Mouse (Mus musculus) ES-E14 (cell line): ENCODE measurements around the gene Fhod1. TPM values are rescaled to one million over a fixed set of nuclear protein-coding genes. Genes with fewer than 3 reads are reported as not detected.
A peak's percentile ranks its signal among the peaks of the same experiment; 100 is the strongest.

ENCODE experiments used
- DNase-seq: peaks from one replicate; pipeline ENCODE4 v3.0.0-alpha.2; 2013; ENCODE audit warnings: low read depth, low spot score
- H3K27ac ChIP-seq: 2 replicates; pipeline ENCODE4 v1.5.1; 2012; ENCODE audit warnings: low read depth, mild to moderate bottlenecking, low read length, moderate library complexity, mixed read lengths; ENCODE audit not compliant: poor library complexity, insufficient read depth, severe bottlenecking
- H3K36me3 ChIP-seq: 2 replicates; pipeline ENCODE4 v1.6.1; 2012; ENCODE audit warnings: mild to moderate bottlenecking, low read length, moderate library complexity, mixed read lengths; ENCODE audit not compliant: control insufficient read depth, poor library complexity, insufficient read depth, severe bottlenecking
- H3K4me1 ChIP-seq, 2 experiments: fragments of 150-350 bp in 1 of 2; sonication (generic) in 1 of 2; 2 replicates each; pipeline ENCODE4 v1.6.1; 2012; ENCODE audit warnings: low read length in 2 of 2, mild to moderate bottlenecking in 1 of 2, mixed read lengths in 1 of 2; ENCODE audit not compliant: control insufficient read depth in 2 of 2, insufficient read depth in 2 of 2, poor library complexity in 1 of 2
- H3K4me3 ChIP-seq, 2 experiments: fragments of 150-350 bp in 1 of 2; sonication (generic) in 1 of 2; 2 replicates each; pipeline ENCODE4 v1.5.1; 2012; ENCODE audit warnings: low read length in 2 of 2, low read depth in 1 of 2, mild to moderate bottlenecking in 1 of 2, mixed read lengths in 1 of 2; ENCODE audit not compliant: insufficient read depth in 1 of 2, poor library complexity in 1 of 2, severe bottlenecking in 1 of 2
- H3K9ac ChIP-seq: 2 replicates; pipeline ENCODE4 v1.6.1; 2012; ENCODE audit warnings: low read depth, mild to moderate bottlenecking, low read length, mixed read lengths; ENCODE audit not compliant: poor library complexity, insufficient read depth, severe bottlenecking
- H3K9me3 ChIP-seq: fragments of 150-350 bp; sonication (generic); 2 replicates; pipeline ENCODE4 v1.6.1; 2012; ENCODE audit warnings: low read depth, mild to moderate bottlenecking, low read length; ENCODE audit not compliant: control insufficient read depth, insufficient read depth
- CHD2 ChIP-seq: IDR thresholded peaks from 2 replicates; pipeline ENCODE4 v1.6.1; 2014; ENCODE audit warnings: mild to moderate bottlenecking, low read depth, low read length, inconsistent platforms
- HCFC1 ChIP-seq: IDR thresholded peaks from 2 replicates; pipeline ENCODE4 v1.6.1; 2012; ENCODE audit warnings: low read length, inconsistent platforms, borderline replicate concordance; ENCODE audit not compliant: insufficient read depth
- MAFK ChIP-seq: IDR thresholded peaks from 2 replicates; pipeline ENCODE4 v1.6.1; 2014; ENCODE audit warnings: mild to moderate bottlenecking, low read depth, low read length, inconsistent platforms; ENCODE audit not compliant: insufficient read depth
- ZC3H11A ChIP-seq: IDR thresholded peaks from 2 replicates; pipeline ENCODE4 v1.6.1; 2012; ENCODE audit warnings: low read depth, mild to moderate bottlenecking, inconsistent platforms, low read length, borderline replicate concordance
- ZNF384 ChIP-seq: IDR thresholded peaks from 2 replicates; pipeline ENCODE4 v1.6.1; 2012; ENCODE audit warnings: low read depth, low read length, inconsistent platforms
- in situ Hi-C, 2 experiments: fragments of 600-800 bp; cut with MboI; formaldehyde crosslinking; loops; one replicate each; pipeline ENCODE4 v1.15.1; 2025; ENCODE audit warnings: low sequenced_read_pairs in 2 of 2, inconsistent platforms in 1 of 2; ENCODE audit not compliant: unreplicated experiment in 2 of 2
- total RNA-seq: library from RNA; depleted of rRNA; stranded (reverse); fragments of 300-350 nt; gene quantifications from 2 replicates; pipeline ENCODE4 v1.2.3, GENCODE M21; 2012

Gene Fhod1
- total RNA-seq, 1 experiment, result 9.1 TPM

DNA sequence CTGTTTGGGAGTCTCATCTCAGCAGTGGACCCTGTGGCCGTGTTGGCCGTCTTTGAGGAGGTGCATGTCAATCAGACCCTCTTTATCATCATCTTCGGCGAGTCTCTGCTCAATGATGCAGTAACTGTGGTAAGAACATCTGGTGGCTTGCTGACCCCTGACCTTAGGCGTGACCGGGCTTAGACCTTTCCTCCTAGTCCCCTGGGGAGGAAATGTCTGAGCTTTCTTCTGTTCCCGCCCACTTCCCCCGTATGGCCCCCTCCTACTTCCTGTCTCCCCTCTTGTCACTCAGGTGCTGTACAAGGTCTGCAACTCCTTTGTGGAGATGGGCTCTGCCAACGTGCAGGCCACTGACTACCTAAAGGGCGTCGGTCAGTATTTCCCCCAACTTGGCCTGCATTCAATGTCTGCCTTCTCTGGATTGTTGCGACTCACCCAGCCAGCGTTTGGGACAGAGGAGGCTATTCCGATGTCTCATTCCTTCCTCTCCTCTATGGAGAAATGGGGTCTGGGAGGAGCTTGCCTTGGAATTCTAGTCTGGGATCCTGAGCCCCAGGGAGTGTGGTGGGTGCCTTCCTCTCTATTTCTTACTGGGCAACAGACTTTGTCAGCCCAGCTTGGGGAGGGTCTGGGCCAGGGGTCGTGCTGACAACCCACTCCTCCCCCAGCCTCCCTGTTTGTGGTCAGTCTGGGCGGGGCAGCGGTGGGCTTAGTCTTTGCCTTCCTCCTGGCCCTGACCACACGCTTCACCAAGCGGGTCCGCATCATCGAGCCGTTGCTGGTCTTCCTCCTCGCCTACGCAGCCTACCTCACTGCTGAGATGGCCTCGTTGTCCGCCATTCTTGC, 7.6 kb upstream of the Fhod1 start:
- no peak overlapping the region; the same call in 1 of the 2 replicates for H3K27ac ChIP-seq
- peaks cover 6% of the 10 kb centered on the region for H3K36me3 ChIP-seq
- 0 out of 2 replicates have a peak overlapping the region, but pooled peaks have one; percentile 20 for H3K9ac ChIP-seq
- peak overlapping the region; percentile 6 to 34; a peak in 2 of 4 replicates for H3K4me3 ChIP-seq
- H3K4me1 ChIP-seq, result peaks cover 2 to 16% of the 10 kb centered on the region in 2 experiments; a peak in 1 of 4 replicates
- DNase-seq, result no peak
- no peak for TF ChIP-seq CHD2
- no peak for TF ChIP-seq HCFC1
- no peak for TF ChIP-seq ZC3H11A
- TF ChIP-seq MAFK, result no peak
- no peak for TF ChIP-seq ZNF384
- H3K9me3 ChIP-seq, result no peaks in the 10 kb centered on the region
- in situ Hi-C loops, result no loop called here

DNA sequence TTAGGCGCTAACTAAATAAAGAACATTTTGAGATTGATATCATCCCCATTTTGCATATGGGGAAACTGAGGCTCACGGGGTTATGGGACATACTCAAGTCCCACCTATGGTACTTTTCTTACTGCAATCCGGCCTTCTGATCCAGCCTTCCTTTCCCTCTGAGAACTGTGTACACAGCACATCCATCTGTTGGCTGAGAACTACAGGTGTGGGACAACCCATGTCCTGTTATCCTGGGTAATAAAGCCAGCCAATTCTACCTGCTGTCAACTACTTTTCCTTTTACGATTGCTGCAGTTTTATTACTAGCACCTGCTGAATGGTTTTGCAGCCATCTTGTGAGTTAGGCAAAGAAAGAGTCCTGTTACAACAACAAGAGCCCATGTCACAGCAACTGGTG, 6.8 kb upstream of the Fhod1 start:
- H3K9ac ChIP-seq, result no peak overlapping the region
- H3K9me3 ChIP-seq, result no peaks in the 10 kb centered on the region
- H3K4me3 ChIP-seq, result no peak overlapping the region
- DNase-seq, result no peak
- no peak overlapping the region for H3K27ac ChIP-seq
- in situ Hi-C loops, result no loop called here
- peaks cover 6% of the 10 kb centered on the region for H3K36me3 ChIP-seq
- H3K4me1 ChIP-seq, result peaks cover 2 to 16% of the 10 kb centered on the region in 2 experiments; a peak in 1 of 4 replicates
- no peak for TF ChIP-seq MAFK

DNA sequence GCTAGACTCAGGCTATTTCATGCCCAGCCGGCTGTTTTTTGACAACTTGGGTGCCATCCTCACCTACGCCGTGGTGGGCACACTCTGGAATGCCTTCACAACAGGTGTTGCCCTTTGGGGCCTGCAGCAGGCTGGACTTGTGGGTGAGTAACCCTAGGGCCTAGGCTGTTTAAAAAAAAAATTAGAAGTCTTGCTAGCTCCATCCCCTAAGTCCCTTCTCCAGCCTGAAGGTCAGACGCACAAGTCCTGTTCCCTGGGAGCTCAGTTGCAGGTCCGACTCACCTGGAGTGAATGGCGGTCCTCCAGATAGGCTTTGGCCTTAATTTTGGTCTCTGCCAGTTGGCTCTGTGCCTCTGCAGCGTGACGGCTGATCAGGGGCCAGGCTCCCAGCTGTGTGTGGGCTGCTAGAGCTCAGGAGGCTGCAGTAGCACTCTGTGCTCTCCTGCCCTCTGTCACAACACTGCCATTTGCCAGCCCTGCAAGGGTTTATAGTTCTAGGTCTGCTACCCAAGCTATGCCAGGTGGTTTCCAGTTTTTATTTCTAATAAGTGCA, 5.9 kb upstream of the Fhod1 start:
- Histone ChIP-seq H3K9ac (no peak overlapping the region), H3K27ac (no peak overlapping the region), H3K36me3 (peaks cover 6% of the 10 kb centered on the region), H3K4me3 (no peak overlapping the region), H3K4me1 (peaks cover 2 to 10% of the 10 kb centered on the region in 2 experiments; a peak in 1 of 4 replicates), H3K9me3 (no peaks in the 10 kb centered on the region)
- TF ChIP-seq ZNF384 (no peak), MAFK (no peak), CHD2 (no peak), ZC3H11A (no peak), HCFC1 (no peak)
- in situ Hi-C loops, result no loop called here
- no peak for DNase-seq

DNA sequence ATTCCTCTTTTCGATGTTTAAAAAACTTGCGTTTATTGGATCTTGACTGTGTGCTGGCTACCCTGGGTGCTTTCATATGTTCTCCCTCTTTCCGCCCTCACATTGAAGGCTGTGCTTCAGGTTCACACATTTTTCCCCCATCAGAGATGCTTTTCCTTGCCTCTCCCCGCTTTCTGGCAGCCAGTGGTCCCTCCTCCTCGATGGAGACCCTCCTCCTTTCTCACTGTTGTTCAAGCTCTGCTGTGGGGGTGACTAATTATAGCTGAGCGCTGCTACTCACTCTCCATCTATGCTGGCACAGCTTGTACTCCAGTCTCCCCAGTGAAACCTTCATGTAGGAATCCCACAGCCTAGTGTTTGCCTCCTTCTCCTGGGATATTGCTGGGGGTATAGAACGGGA, 2.4 kb upstream of the Fhod1 start:
- no peak overlapping the region for H3K27ac ChIP-seq
- H3K9me3 ChIP-seq, result no peaks in the 10 kb centered on the region
- no peak overlapping the region for H3K9ac ChIP-seq
- DNase-seq, result no peak
- H3K4me1 ChIP-seq, result peaks cover 2 to 12% of the 10 kb centered on the region in 2 experiments; a peak in 3 of 4 replicates
- H3K36me3 ChIP-seq, result no peaks in the 10 kb centered on the region
- TF ChIP-seq ZC3H11A, result no peak
- TF ChIP-seq HCFC1, result no peak
- TF ChIP-seq CHD2, result no peak
- TF ChIP-seq ZNF384, result no peak
- TF ChIP-seq MAFK, result no peak
- no peak overlapping the region for H3K4me3 ChIP-seq
- in situ Hi-C loops, result no loop called here

DNA sequence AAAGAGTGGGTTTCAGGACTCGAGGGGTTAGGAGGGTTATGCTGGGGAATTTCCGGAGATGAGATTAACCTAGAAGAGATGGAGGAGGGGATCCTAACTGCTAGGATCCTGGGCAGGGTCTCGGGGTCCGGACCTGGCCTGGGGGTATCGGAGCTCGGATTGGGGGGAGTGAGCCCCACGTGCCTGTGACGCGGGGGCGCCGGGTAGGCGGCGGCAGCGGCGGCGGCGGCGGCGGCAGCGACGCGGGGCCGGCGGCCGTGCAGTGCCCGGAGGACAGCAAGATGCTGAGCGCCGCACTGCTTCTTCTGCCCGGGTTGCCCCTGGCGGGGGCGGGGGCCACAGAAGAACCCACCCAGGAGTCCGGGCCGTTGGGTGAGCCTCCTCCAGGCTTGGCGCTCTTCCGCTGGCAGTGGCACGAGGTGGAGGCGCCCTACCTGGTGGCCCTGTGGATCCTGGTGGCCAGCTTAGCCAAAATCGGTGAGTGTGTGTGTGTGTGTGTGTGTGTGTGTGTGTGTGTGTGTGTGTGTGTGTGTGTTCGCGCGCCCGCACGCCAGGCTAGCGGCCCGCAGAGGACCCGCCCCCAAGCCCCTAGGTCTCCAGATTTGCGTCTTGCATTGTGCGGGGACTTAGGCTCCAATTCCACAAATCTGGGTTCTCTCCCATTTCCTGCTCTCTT, 1.5 kb upstream of the Fhod1 start:
- H3K9ac ChIP-seq, result peak overlapping the region; percentile 79
- DNase-seq, result no peak
- H3K4me1 ChIP-seq, result peaks cover 0 to 7% of the 10 kb centered on the region in 2 experiments; a peak in 3 of 4 replicates
- in situ Hi-C loops, result no loop called here
- H3K9me3 ChIP-seq, result no peaks in the 10 kb centered on the region
- no peak overlapping the region for H3K27ac ChIP-seq
- H3K36me3 ChIP-seq, result no peaks in the 10 kb centered on the region
- H3K4me3 ChIP-seq, result peak overlapping the region; percentile 77 to 90
- TF ChIP-seq ZNF384 (no peak), ZC3H11A (no peak), CHD2 (no peak), MAFK (no peak), HCFC1 (no peak)
